Mouse (Mus musculus) heart, postnatal 36 days (tissue): ENCODE data around the gene Nudt17. TPM values are rescaled to one million over a fixed set of nuclear protein-coding genes. Genes with fewer than 3 reads are reported as not detected.
"Not testable (repeated sequence)": the region's sequence is repeated elsewhere in the genome, so short reads cannot be mapped to it uniquely, and the experiment has no call there.

Experiments
- DNase-seq, 2 experiments: peaks; one replicate each; pipeline ENCODE4 v3.0.0; 2021 to 2022
- intact Hi-C: fragments of 180-260 bp; cut with DNase I; formaldehyde crosslinking; loops from one replicate; pipeline ENCODE4 v1.15.1; 2025
- total RNA-seq, 2 experiments: library from RNA; stranded (reverse); gene quantifications; 2 replicates each; pipeline ENCODE4 v1.2.3; 2021

Nudt17 gene
- 1 to 10 TPM; 3.0 to 3.4 TPM for total RNA-seq

DNA sequence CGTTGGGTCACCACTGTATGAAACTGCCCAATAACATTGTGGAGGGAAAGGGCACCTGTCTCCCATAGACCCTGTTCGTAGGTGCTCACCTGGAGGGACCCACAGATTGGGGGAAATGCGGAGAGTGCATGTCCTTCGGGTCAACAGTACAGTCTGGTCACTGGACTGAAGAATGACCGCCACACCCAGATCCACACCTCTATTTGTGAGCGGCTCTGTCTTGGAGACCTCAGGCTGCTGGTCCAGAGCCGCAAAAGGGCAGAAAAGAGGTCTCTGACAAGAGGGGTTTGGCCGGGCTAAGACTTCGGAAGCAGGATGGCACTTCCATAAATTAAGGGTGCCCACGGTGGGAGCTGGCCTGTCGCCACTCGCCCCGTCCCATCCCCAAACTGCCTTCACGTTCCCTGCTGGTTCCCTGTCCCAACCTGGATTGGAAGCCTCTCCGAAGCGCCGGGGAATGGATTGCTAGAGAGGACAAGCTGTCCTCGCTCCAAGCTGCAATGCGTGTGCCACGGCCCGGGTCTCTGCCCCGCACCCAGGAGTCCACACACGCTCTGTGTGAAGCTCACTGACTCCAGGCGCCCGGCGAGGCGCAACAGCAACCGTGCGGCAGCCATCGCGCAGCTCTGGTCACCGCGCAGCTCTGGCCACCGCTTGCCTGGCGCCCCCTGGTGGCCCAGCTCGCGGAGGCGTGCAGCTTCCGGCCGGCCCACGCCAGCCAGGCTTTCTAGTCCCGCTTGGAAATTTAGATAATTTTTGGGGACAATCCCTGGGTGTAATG lies at the start of gene Nudt17:
TSS of gene Nudt17 (minus strand) at position 660 of the 781 bp plus-strand sequence.
- intact Hi-C loops = loop anchor here (2.0 to 5.0 kb wide), 3 partner anchors 41 to 161 kb away; partner anchors contain the start of gene Itga10
- peak; percentile 89 to 92 for DNase-seq

DNA sequence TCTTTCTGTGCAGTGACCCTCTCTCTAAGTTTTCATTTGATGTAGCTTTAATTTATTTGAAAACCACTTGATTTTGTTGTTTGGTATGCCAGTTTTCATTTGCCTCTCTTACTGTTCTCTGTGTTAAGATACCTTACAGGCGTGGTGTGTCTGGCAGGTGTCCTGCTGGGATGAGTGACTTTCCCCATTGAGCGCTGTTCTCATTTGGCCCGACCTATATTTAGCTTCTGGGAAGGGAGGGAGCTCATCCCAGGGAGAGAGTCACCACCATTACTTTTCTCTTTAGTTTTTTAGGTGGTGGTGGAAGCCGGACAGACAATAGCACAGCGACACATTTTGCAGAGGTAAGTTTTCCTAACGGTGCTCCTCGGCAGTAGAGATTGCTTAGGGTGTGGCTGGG lies 49.3 kb upstream of the Nudt17 start:
- intact Hi-C loops = no loop called here
- DNase-seq = peak in 1 of 2 experiments; percentile 50

DNA sequence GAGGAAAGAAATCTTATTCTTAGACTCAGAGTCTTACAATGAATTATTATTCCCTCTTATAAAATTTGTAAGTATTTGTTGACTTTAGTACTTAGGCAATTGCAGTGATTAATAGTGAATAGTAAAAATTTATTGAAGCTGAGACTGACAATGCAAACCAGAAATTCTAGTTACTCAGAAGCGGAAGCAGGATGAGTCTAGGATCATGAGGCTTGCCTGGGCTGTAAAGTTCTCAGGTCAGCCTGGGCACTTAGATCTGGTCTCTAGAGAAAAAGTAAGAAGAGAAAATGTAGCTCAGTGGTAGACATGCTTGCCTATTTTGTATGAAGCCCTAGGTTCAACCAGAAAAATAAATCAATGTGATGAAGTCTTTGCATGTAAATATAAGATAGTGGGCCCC lies 47.6 kb upstream of the Nudt17 start:
- intact Hi-C loops = no loop called here
- DNase-seq = no peak

DNA sequence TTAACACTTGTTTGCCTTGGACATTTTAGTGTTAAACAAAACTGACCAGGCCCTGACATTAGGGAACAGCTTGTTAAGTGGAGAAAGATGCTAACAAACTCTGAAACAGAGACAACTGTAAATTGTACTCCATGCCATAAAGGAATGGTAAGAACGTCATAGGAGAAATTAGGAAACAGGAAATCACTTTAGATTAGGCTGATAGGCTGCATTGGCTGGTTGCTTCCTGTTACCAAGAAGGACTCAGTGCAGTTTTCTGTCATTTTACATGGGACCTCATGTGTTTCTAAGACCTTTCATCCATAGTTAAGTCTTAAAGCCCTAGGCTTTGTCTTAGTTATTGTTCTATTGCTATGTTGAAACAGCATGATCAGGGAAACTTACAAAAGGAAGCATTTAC lies 38.5 kb upstream of the Nudt17 start:
- intact Hi-C loops = no loop called here
- DNase-seq = no peak

DNA sequence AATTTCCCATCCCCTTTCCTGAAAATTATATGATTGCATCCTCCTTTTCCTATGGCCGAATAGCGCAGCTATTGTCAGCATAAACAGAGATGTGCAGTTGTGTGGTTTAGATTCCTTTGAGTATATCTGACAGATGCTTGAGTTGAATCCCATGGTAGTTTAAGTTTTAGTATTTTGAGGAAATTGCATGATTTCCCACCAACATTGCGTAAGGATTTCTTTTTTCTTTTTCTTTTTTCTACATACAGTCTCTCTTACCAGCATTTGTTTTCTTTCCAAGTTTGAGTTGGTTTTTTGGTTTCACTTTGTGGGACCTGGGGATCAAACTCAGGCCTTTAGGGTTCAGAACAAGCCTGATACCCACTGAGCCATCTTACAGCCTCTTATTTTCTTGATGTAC lies 36.0 kb upstream of the Nudt17 start:
- intact Hi-C loops = loop anchor here (5.0 kb wide), 1 partner anchor 158 kb away; the partner anchor contains the start of gene Gja5

DNA sequence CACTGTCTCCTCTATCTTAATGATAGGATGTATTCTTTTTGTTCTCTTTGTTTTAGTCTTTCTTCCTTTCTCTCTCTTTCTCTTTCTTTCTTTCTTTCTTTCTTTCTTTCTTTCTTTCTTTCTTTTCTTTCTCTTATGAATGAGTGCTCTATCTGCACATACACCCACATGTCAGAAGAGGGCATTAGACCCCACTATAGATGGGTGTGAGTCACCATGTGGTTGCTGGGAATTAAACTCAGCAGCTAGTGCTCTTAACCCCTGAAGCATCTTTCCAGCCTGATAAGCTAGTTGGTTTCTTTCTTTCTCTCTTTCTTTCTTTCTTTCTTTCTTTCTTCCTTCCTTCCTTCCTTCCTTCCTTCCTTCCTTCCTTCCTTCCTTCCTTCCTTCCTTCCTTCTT lies 31.9 kb upstream of the Nudt17 start:
- intact Hi-C loops = loop anchor here (5.0 kb wide), 1 partner anchor 162 kb away; the partner anchor contains the start of gene Gja5
- DNase-seq = not testable (repeated sequence)

More for the DNA sequence above, 36.0 kb upstream of the Nudt17 start:
- DNase-seq = no peak

DNA sequence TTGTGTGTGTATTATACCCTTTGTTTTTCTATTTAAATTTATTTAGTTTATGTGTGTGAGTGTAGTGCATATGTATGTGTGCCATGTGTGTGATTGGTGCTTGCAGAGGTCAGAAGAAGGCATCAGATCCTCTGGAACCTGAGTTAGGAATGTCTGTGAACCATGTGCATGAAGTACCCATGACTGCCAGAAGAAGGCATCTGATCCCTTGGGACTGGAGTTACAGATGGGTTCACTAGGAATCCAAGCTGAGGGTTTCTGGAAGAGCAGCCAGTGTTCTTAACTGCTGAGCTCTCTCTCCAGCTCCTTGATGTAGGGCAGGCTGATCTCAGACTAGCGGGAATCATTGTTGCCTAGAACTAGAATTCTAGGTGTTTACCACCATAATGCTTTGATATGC lies 29.6 kb upstream of the Nudt17 start:
- DNase-seq = no peak
- intact Hi-C loops = no loop called here

DNA sequence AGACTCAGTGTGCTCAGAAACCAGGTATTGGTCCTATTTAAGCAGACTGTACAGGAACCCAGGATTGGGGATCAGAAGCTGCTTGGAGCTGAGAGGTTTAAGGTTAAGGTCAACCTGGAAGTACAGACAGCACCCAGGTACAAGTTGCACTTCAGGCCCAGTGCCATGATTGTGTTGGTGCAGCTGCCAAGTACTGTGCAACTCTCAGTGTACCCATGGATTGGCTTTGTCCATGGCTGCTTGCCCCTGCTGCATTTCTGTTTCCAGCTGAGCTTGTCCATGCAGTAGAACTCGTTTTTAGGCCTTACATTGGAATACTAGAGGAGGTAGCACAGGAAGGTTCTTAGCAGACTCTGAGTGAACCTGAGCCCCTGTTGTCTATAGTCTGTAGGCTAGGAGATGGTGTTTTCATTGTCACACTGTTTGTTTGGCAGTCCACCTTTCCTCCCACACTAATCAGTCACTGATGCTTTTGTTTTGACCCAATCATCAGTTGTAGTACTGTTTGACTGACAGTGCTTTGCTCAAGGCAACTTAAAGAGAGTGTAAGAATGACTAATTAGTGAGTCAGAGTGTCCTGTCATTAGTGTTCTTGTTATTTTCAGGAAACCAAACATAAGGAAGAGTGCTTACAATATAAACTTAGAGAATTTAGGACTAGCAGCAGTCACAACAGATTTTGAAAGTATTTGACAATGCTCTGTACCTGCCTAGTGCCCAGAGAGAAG lies 28.8 kb upstream of the Nudt17 start:
- intact Hi-C loops = no loop called here
- DNase-seq = no peak

DNA sequence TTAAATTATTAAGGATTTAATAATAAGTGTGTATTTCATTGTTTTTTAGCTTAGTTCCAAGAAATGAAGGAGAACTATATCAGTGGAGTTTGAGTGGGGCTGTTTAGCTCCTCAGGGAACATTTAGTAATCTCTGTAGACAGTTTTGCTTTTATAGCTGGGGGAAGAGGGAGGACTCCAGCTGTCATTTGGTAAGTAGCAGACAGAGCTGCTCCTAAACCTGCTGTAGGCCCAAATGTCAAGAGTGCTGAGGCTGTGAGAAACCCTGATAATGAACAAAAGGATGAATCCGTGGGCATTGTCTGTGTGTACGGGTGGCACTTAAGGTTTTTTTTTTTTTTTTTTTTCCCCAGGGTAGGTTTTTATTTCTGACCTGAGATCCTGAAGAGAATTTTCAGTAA lies 26.8 kb upstream of the Nudt17 start:
- no peak for DNase-seq
- intact Hi-C loops = no loop called here

DNA sequence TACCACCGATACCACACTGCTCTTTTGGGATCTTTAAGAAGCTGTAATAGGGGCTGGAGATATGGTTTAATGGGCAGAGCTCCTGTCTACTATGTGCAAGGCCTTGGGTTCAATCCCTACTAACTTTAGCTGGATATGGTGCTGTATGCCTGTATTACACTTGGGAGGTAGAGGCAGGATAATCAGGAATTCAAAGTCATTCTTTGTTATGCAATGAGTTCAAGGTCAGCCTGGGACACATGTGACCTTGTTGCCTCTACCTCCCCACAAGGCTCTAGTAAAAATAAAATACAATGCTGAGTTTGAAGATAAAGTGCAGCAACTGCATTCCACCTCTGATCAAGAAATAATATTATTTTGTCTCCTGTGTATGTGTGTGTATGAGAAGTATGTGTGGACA lies 25.6 kb upstream of the Nudt17 start:
- no peak for DNase-seq
- intact Hi-C loops = no loop called here

DNA sequence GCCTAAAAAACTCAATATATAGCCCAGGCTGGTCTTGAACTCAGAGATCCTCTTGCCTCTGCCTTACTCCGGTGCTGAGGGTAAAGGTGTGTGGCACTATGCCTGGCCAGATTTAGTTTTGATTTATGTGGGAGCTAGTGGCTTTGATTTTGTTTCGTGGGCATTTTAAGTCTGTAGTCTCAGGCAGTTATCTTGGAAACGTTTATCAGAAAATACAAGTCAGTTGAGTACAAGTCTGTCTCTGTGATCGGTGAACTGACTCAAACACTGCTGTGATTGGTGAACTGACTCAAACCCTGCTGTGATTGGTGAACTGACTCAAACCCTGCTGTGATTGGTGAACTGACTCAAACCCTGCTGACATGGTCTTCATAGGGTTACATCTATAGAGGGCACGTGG lies 22.4 kb upstream of the Nudt17 start:
- intact Hi-C loops = no loop called here
- no peak for DNase-seq

DNA sequence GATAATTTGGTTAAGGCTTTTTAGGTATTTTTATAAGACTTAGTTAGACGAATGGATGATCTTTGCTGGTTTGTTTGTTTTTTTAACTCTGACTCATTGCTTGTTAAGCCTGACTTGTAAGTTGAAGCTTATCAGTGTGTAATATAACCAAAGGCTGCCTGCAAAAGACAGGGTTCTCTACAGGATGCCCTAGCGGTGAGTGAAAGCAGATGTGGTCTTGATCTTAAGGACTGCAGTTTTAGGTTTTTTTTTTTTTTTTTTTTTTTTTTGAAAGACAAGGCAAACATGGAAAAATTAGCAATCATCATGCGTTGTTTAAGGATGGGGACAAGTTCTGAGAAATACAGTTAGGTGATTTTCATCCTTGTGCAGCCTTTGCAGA lies 21.0 kb upstream of the Nudt17 start:
- DNase-seq = no peak
- intact Hi-C loops = loop anchor here (5.0 kb wide), 1 partner anchor 83 kb away; no protein-coding TSS in a partner anchor

DNA sequence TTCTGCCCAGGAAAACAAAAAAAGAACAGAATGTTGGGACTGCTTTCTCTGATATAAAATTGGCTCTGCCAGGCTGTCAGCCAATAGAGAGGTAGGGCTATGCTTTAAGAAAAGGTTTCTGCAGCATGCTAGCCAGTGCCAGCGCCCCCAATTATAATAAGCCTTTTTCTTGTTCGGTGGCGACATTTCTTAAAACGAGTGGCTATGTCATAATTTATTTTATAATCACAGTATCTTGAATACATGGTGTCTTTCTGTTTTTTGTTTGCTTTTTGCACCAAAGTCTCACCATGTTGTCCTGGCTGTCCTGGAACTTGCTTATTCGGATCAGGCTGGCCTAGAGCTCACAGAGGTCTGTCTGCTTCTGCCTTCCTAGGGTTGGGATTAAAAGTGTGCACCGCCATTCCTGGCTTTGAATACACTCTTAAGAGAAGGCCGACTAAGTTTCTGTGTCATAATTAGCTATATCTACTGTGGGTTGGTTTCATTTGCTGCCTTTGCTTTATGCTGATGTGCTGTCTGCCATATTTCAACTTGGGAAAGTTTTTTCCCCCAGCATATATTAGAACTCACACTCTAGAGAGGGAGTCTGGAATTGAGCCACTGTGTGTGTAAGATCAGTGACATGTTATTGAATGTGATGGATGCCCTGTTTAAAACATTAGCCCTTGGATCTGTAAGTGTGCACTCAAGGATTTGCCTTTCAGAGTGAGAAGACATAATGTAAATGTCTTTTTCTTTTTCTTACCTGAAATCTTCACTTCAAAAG lies 20.5 kb upstream of the Nudt17 start:
- DNase-seq = no peak
- intact Hi-C loops = loop anchor here (5.0 kb wide), 1 partner anchor 83 kb away; no protein-coding TSS in a partner anchor

DNA sequence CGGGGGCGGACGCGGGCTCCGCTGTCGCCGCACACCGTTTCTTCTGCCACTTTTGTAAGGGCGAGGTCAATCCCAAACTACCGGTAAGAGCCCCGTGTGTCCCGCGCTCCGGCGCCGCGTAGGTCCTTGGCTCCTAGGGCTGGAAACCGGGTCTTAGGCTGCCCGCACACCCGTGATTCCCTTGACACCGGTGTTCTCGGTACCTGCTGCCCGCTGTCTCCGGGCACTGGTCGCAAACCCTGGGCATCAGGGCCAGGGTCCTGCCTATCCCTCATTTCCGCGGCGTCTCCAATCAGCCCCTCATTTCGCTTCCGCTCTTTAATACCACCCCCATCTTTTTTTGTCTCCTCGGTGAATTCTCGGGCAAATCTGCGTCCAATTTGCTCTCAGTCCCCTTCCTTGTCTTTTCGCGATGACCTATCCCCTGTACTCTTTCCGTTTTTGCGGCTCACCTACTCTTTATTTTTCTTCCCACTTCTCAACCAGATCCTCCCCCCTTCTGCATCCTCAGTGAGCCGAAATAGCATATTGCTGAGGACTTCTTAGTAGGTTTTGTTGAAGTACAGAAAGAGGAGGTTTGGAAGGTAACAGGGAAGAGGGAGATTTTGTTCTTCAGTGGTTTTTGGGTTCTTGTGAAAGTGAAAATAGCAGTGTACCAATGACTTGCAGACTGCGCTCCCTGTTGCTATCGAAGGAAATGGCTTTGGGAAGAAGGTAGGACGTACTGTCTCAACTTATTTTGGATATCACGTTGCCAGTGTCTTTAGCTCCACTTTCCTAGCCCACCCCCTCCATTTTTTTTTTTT lies 19.7 kb upstream of the Nudt17 start:
- no peak for DNase-seq
- intact Hi-C loops = loop anchor here (2.0 to 5.0 kb wide), 2 partner anchors 31 to 84 kb away; partner anchors contain the start of gene Pias3

DNA sequence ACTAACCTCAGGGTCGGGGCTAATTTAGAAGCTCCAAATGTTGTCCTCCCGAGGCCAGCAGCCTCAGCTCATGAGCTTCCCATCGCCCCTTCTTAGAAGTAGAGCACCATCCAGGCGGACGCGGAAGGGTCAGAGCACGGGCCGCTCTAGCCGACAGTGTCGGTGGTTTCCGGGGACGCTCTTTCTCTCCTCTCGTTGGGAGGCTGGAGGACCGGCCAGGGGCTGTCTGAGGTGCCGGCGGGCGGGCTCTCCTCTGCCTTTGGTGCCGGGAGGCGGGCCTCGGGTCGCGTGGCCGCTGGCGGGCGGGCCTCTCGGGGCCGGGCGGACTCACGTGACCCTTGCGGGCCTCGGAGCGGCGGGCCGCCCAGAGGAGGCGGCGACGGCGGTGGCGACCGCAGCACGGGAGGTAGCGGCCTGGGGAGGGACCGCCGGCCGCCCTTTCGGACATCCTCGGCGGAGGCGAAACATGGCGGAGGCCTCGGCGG lies 19.0 kb upstream of the Nudt17 start, which contains the start of the genes Polr3c and Rnf115:
TSS of gene Polr3c (minus strand) at position 286 of the 485 bp plus-strand sequence.
TSS of gene Rnf115 (plus strand) at position 322 of the 485 bp plus-strand sequence.
- intact Hi-C loops = loop anchor here (2.0 to 5.0 kb wide), 2 partner anchors 31 to 85 kb away; partner anchors contain the start of gene Pias3
- peak; percentile 95 to 97 for DNase-seq

DNA sequence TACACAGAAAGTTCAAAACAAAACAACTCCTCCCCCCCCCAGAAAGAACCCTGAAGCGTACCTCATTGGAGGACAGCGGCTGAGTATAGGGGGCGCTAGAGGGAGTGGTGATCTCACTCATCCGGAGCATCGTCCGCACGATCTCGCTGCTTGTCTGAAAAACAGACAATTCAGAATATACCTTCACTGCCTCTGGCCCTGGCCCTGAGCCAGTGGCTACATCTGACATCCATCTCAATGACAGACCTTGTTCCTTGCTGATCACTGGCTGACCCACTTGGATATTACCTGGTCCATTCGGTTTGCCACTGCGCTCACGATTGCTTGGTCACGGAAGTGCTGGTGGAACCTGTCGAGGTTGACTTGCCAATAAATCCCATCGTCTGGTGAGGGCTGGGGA lies 10.8 kb upstream of the Nudt17 start:
- DNase-seq = peak in 1 of 2 experiments; percentile 21

DNA sequence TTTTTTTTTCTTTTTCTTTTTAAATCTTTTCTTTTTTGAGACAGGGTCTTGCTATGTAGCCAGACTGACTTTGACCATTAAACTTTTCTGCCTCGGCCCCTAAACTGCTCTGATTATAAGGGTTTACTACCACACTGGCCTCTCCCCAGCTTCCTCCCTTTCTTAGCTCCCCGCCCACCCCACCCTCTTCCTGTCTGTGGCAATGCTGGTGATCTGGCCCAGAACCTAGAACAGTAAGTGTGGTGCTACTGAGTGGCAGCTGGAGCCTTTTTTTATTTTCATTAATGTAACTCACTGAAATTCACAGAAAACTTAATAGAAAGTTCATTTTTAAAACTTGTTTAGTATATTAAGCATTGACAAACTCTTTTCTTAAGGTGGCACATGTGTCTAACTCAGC lies 7.5 kb upstream of the Nudt17 start:
- intact Hi-C loops = no loop called here

More for the DNA sequence above, 10.8 kb upstream of the Nudt17 start:
- intact Hi-C loops = no loop called here

DNA sequence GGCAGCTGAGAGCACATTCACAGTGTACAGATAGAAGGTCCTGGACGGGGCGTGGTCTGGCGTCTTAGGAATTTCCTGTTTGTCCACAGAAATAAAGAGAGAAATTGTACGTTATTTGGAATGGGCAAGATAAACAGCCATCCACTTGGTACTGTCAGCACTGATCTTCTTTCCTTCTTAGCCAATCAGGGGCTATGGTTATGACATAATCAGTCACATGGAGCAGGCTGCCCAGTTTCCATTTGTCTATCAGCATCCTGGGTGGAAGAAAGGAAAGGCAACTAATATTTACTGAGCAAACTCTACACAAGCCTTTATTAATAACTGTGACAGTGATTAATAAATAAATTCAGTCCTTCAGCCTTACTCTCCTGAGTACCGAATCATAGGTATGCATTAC lies 5.9 kb upstream of the Nudt17 start:
- intact Hi-C loops = no loop called here
- no peak for DNase-seq

More for the DNA sequence above, 7.5 kb upstream of the Nudt17 start:
- no peak for DNase-seq

DNA sequence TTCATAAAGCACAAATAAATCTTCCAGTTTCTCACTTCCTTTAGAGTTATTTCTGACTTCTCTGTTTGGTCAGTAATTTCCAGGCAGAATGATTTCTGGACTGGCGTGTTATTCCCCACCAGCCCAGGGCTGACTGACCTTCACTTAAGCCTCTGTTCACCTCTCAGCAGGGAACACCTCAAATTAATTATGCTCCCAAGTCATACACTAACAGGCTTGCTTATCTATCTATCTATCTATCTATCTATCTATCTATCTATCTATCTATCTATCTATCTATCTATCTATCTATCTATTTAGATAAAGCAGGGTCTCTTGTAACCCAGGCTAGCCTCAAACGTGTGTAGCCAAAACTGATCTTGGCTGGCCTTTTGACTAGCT lies 312 bp upstream of the Nudt17 start:
- intact Hi-C loops = loop anchor here (2.0 to 5.0 kb wide), 3 partner anchors 41 to 162 kb away; partner anchors contain the start of gene Itga10
- no peak for DNase-seq
